Mouse (Mus musculus): Measurements from ENCODE around the gene A030014E15Rik. TPM values are rescaled to one million over a fixed set of nuclear protein-coding genes. Genes with fewer than 3 reads are reported as not detected.
"Not testable (repeated sequence)": the region's sequence is repeated elsewhere in the genome, so short reads cannot be mapped to it uniquely, and the experiment has no call there.

Gene A030014E15Rik
- total and polyA plus RNA-seq, 3 experiments: not detected

DNA sequence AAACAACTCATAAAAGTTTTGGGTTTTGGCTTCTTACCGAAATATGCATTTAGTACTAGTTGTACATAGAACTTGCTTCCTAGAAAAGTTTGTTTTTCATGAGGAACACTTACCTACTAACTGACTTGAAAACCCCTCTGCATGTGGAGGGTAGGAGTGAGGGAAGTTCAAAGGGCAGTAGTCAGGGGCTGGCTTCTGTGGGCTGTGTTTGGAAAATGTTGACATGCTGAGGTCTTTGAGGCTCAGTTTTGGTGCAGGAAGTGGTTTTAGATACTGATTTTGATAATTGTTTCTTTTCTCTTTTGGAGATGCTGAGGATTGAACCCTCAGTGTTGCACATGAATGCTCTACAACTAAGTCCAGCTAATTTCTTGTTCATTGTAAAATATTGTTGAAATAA lies 24.1 kb upstream of the A030014E15Rik start:
- Histone ChIP-seq H3K9ac (ENCODE audit: insufficient read depth, low read depth) (no peak overlapping the region), H3K36me3 (replicated peaks in 1 of 2; ENCODE audit: control insufficient read depth in 1 of 2, insufficient read depth in 1 of 2, low read length in 1 of 2) (peaks cover 17 to 77% of the 10 kb centered on the region in 2 experiments), H3K79me2 (replicated peaks; ENCODE audit: control insufficient read depth, extremely low read depth, insufficient read depth, poor library complexity, severe bottlenecking) (no peaks in the 10 kb centered on the region), H3K4me1 (ENCODE audit: control insufficient read depth in 1 of 2, insufficient read depth in 2 of 2) (no peaks in the 10 kb centered on the region), H3K9me3 (replicated peaks; ENCODE audit: low read length) (no peaks in the 10 kb centered on the region), H3K4me3 (replicated peaks in 1 of 3; ENCODE audit: low read depth in 2 of 3, low read length in 2 of 3, poor library complexity in 1 of 3) (no peak overlapping the region), H3K4me2 (ENCODE audit: insufficient read depth, low read depth, poor library complexity, severe bottlenecking) (no peak overlapping the region), H3K27me3 (replicated peaks) (no peaks in the 10 kb centered on the region), H3K27ac (ENCODE audit: insufficient read depth, low read depth) (no peak overlapping the region)
- no peak for TF ChIP-seq SIN3A (IDR thresholded peaks at IDR 0.05; ENCODE audit: low read length)
- no peak for TF ChIP-seq EP300 (IDR thresholded peaks at IDR 0.05; ENCODE audit: low read length)
- DNase-seq (ENCODE audit: extremely low read depth): no peak
- dilution Hi-C loops (cut with MboI; ENCODE audit: extremely low pct_ligation_motif_present, extremely low pct_unique_long_range_greater_than_20kb, low sequenced_read_pairs): no loop called here
- in situ Hi-C loops (cut with MboI; ENCODE audit: low pct_ligation_motif_present, low pct_unique_long_range_greater_than_20kb, low sequenced_read_pairs): no loop called here

DNA sequence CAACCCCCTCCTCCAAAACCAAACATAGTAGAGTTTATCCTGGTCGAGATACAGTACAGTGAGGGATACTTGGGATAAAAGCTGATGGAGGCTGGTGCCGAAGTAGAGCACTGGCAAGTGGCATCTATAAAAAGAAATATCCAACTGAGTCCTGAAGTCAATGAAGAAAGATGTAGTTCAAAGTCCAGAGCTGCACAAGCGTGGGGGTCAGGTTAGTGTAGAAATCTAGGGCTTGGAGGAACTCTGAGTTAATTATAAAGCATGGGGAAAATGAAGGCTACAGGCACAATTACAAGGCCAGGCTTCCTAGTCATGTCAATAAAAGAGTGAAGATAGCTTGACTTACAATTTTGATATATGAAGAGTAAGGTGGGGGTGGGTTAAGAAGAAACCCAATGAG lies 23.5 kb upstream of the A030014E15Rik start:
- Histone ChIP-seq H3K4me2 (ENCODE audit: insufficient read depth, low read depth, poor library complexity, severe bottlenecking) (no peak overlapping the region), H3K36me3 (replicated peaks in 1 of 2; ENCODE audit: control insufficient read depth in 1 of 2, insufficient read depth in 1 of 2, low read length in 1 of 2) (peaks cover 17 to 76% of the 10 kb centered on the region in 2 experiments), H3K9me3 (replicated peaks; ENCODE audit: low read length) (no peaks in the 10 kb centered on the region), H3K79me2 (replicated peaks; ENCODE audit: control insufficient read depth, extremely low read depth, insufficient read depth, poor library complexity, severe bottlenecking) (no peaks in the 10 kb centered on the region), H3K4me3 (replicated peaks in 1 of 3; ENCODE audit: low read depth in 2 of 3, low read length in 2 of 3, poor library complexity in 1 of 3) (no peak overlapping the region), H3K27me3 (replicated peaks) (no peaks in the 10 kb centered on the region), H3K27ac (ENCODE audit: insufficient read depth, low read depth) (no peak overlapping the region), H3K4me1 (ENCODE audit: control insufficient read depth in 1 of 2, insufficient read depth in 2 of 2) (no peaks in the 10 kb centered on the region), H3K9ac (ENCODE audit: insufficient read depth, low read depth) (no peak overlapping the region)
- no peak for DNase-seq (ENCODE audit: extremely low read depth)
- dilution Hi-C loops (cut with MboI; ENCODE audit: extremely low pct_ligation_motif_present, extremely low pct_unique_long_range_greater_than_20kb, low sequenced_read_pairs) (no loop called here), in situ Hi-C loops (cut with MboI; ENCODE audit: low pct_ligation_motif_present, low pct_unique_long_range_greater_than_20kb, low sequenced_read_pairs) (no loop called here)
- no peak for TF ChIP-seq ZMIZ1 (IDR thresholded peaks at IDR 0.05; ENCODE audit: low read depth, low read length)

DNA sequence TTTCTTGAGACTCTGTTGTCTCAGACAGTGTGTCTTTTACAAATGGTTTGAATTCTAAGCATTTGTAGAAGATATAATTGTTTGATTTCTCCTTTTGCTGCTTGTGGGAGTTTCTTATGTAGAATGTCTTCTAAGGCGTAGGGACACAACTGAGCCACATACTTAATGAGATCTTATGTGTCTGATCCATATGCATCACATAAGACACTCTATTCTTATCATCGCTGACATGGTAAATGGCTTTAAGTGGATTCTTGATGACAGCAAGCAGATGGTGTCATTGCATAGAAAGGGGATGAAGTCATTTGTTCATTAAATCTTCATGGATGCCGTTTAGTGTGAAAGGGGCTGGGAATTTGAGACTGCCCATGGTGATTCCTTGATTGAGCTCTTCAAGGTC lies 18.8 kb upstream of the A030014E15Rik start:
- no peak for DNase-seq (ENCODE audit: extremely low read depth)
- no peaks in the 10 kb centered on the region for H3K4me1 ChIP-seq (ENCODE audit: control insufficient read depth in 1 of 2, insufficient read depth in 2 of 2)
- H3K27me3 ChIP-seq (replicated peaks): no peaks in the 10 kb centered on the region
- no peak overlapping the region for H3K27ac ChIP-seq (ENCODE audit: insufficient read depth, low read depth)
- dilution Hi-C loops (cut with MboI; ENCODE audit: extremely low pct_ligation_motif_present, extremely low pct_unique_long_range_greater_than_20kb, low sequenced_read_pairs) (no loop called here), in situ Hi-C loops (cut with MboI; ENCODE audit: low pct_ligation_motif_present, low pct_unique_long_range_greater_than_20kb, low sequenced_read_pairs) (no loop called here)
- peaks cover 15 to 52% of the 10 kb centered on the region in 2 experiments for H3K36me3 ChIP-seq (replicated peaks in 1 of 2; ENCODE audit: control insufficient read depth in 1 of 2, insufficient read depth in 1 of 2, low read length in 1 of 2)
- no peak overlapping the region for H3K4me2 ChIP-seq (ENCODE audit: insufficient read depth, low read depth, poor library complexity, severe bottlenecking)
- H3K4me3 ChIP-seq (replicated peaks in 1 of 3; ENCODE audit: low read depth in 2 of 3, low read length in 2 of 3, poor library complexity in 1 of 3): no peak overlapping the region
- no peak overlapping the region for H3K9ac ChIP-seq (ENCODE audit: insufficient read depth, low read depth)
- TF ChIP-seq ELF1 (IDR thresholded peaks at IDR 0.05; ENCODE audit: low read depth, low read length): no peak
- no peaks in the 10 kb centered on the region for H3K79me2 ChIP-seq (replicated peaks; ENCODE audit: control insufficient read depth, extremely low read depth, insufficient read depth, poor library complexity, severe bottlenecking)
- no peaks in the 10 kb centered on the region for H3K9me3 ChIP-seq (replicated peaks; ENCODE audit: low read length)

DNA sequence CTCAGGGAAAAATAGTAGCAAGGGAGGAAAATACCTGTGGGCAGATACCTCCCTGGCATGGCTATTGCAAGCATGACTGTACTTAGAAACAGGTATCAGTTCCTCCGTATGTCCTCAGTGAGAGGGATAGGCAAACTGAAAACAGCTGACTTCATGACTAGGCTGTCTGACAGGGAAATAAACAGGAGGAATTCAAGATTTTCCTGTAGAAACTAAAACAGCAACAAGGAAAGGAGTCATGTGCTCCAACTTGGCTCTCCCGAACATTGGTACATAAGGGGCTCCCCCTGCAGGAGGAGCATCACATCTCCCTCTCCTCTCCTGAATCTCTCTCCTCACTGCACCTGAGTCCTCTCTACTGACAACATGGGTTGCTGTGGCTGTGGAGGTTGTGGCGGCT lies 11.7 kb upstream of the A030014E15Rik start, which contains the start of gene A030005L19Rik:
TSS of gene A030005L19Rik (plus strand) at position 301 of the 400 bp plus-strand sequence.
- Histone ChIP-seq H3K4me1 (ENCODE audit: control insufficient read depth in 1 of 2, insufficient read depth in 2 of 2) (peaks cover 2 to 7% of the 10 kb centered on the region in 2 experiments; a peak in 2 of 4 replicates), H3K27ac (ENCODE audit: insufficient read depth, low read depth) (no peak within 1 kb of the TSS), H3K4me2 (ENCODE audit: insufficient read depth, low read depth, poor library complexity, severe bottlenecking) (no peak within 1 kb of the TSS), H3K36me3 (replicated peaks in 1 of 2; ENCODE audit: control insufficient read depth in 1 of 2, insufficient read depth in 1 of 2, low read length in 1 of 2) (peaks cover 4 to 8% of the 10 kb centered on the region in 2 experiments), H3K27me3 (replicated peaks) (no peaks in the 10 kb centered on the region), H3K4me3 (replicated peaks in 1 of 3; ENCODE audit: low read depth in 2 of 3, low read length in 2 of 3, poor library complexity in 1 of 3) (no peak within 1 kb of the TSS), H3K9me3 (replicated peaks; ENCODE audit: low read length) (no peaks in the 10 kb centered on the region), H3K79me2 (replicated peaks; ENCODE audit: control insufficient read depth, extremely low read depth, insufficient read depth, poor library complexity, severe bottlenecking) (no peaks in the 10 kb centered on the region), H3K9ac (ENCODE audit: insufficient read depth, low read depth) (no peak within 1 kb of the TSS)
- dilution Hi-C loops (cut with MboI; ENCODE audit: extremely low pct_ligation_motif_present, extremely low pct_unique_long_range_greater_than_20kb, low sequenced_read_pairs) (no loop called here), in situ Hi-C loops (cut with MboI; ENCODE audit: low pct_ligation_motif_present, low pct_unique_long_range_greater_than_20kb, low sequenced_read_pairs) (no loop called here)
- TF ChIP-seq CHD1 (IDR thresholded peaks at IDR 0.05; ENCODE audit: low read depth, low read length) (no peak), HCFC1 (IDR thresholded peaks at IDR 0.05; ENCODE audit: low read depth, low read length) (no peak), SMC3 (IDR thresholded peaks at IDR 0.05; ENCODE audit: low read depth, low read length) (peak; percentile 25), CTCF (conservative IDR thresholded peaks at IDR 0.05 in 1 of 2, IDR thresholded peaks at IDR 0.05 in 1 of 2; ENCODE audit: low read depth in 2 of 2, low read length in 2 of 2) (peak in 1 of 2 experiments; percentile 29; a peak in 2 of 4 replicates)
- no peak for DNase-seq (ENCODE audit: extremely low read depth)

DNA sequence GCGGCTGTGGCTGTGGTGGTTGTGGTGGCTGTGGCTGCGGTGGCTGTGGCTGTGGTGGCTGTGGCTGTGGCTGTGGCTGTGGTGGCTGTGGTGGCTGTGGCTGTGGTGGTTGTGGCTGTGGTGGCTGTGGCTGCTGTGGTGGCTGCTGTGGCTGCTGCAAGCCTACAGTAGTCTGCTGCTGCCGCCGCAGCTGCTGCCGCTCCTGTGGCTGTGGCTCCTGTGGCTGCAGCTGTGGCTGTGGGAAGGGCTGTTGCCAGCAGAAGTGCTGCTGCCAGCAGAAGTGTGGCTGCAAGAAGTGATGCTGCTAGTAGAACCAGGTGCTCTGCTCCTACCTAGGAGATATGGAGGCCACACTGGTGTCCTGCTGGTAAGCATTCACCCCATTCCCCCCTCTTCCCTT lies 11.3 kb upstream of the A030014E15Rik start:
- H3K79me2 ChIP-seq (replicated peaks; ENCODE audit: control insufficient read depth, extremely low read depth, insufficient read depth, poor library complexity, severe bottlenecking); H3K27me3 ChIP-seq (replicated peaks); in situ Hi-C loops (cut with MboI; ENCODE audit: low pct_ligation_motif_present, low pct_unique_long_range_greater_than_20kb, low sequenced_read_pairs); H3K27ac ChIP-seq (ENCODE audit: insufficient read depth, low read depth); H3K9ac ChIP-seq (ENCODE audit: insufficient read depth, low read depth); H3K4me2 ChIP-seq (ENCODE audit: insufficient read depth, low read depth, poor library complexity, severe bottlenecking); DNase-seq (ENCODE audit: extremely low read depth); H3K36me3 ChIP-seq (replicated peaks in 1 of 2; ENCODE audit: control insufficient read depth in 1 of 2, insufficient read depth in 1 of 2, low read length in 1 of 2); H3K9me3 ChIP-seq (replicated peaks; ENCODE audit: low read length); dilution Hi-C loops (cut with MboI; ENCODE audit: extremely low pct_ligation_motif_present, extremely low pct_unique_long_range_greater_than_20kb, low sequenced_read_pairs); H3K4me3 ChIP-seq (replicated peaks in 1 of 3; ENCODE audit: low read depth in 2 of 3, low read length in 2 of 3, poor library complexity in 1 of 3); H3K4me1 ChIP-seq (ENCODE audit: control insufficient read depth in 1 of 2, insufficient read depth in 2 of 2): not testable (repeated sequence)
